ENCODE assay signal across 16 mouse cellular contexts in genomic region chr13:31249525-31249924, GRCm38 (mm10).
DNase-seq lines count a peak whose midpoint lies in the region; ATAC-seq and TF ChIP-seq lines count a peak whose summit lies in the region.
"Had no signal": no experiment of that assay in that cellular context is flagged by ENCODE, and none has a peak within 500 bp of the region (broad histone marks: within the 10 kb centered on the region; RNA-seq: fewer than 3 reads in every experiment).

No protein-coding gene starts in this region.

- no peaks in the 10 kb centered on the region for H3K36me3 ChIP-seq in forebrain, embryonic 14.5 days (ENCODE audit: control insufficient read depth, insufficient read depth, low read length)
- H3K36me3 ChIP-seq in forebrain, embryonic 12.5 days (replicated peaks): no peaks in the 10 kb centered on the region
- H3K36me3 ChIP-seq in lung, embryonic 14.5 days (ENCODE audit: insufficient read depth): no peaks in the 10 kb centered on the region
- no peaks in the 10 kb centered on the region for H3K36me3 ChIP-seq in forebrain, embryonic 16.5 days (ENCODE audit: control insufficient read depth, insufficient read depth)
- H3K36me3 ChIP-seq: embryonic facial prominence, embryonic 12.5 days; midbrain, embryonic 10.5 days had no signal

- H3K4me3 ChIP-seq in forebrain, embryonic 14.5 days (ENCODE audit: low read depth, low read length): no peak overlapping the region
- H3K4me3 ChIP-seq in forebrain, embryonic 12.5 days (replicated peaks): no peak overlapping the region
- H3K4me3 ChIP-seq in lung, embryonic 14.5 days (ENCODE audit: low read depth, low read length): no peak overlapping the region
- no peak overlapping the region for H3K4me3 ChIP-seq in lung, adult 2 months (replicated peaks; ENCODE audit: extremely low read depth, low read depth, low read length)
- no peak overlapping the region for H3K4me3 ChIP-seq in forebrain, embryonic 16.5 days (replicated peaks; ENCODE audit: low read length)
- H3K4me3 ChIP-seq: embryonic facial prominence, embryonic 12.5 days; midbrain, embryonic 10.5 days; myocyte had no signal

- H3K9me3 ChIP-seq in forebrain, embryonic 14.5 days (replicated peaks; ENCODE audit: control insufficient read depth, low read length): no peaks in the 10 kb centered on the region
- H3K9me3 ChIP-seq in forebrain, embryonic 12.5 days: no peaks in the 10 kb centered on the region
- H3K9me3 ChIP-seq in lung, embryonic 14.5 days (ENCODE audit: low read depth, low read length): no peaks in the 10 kb centered on the region
- no peaks in the 10 kb centered on the region for H3K9me3 ChIP-seq in forebrain, embryonic 16.5 days (ENCODE audit: control insufficient read depth, low read length)
- H3K9me3 ChIP-seq: embryonic facial prominence, embryonic 12.5 days; midbrain, embryonic 10.5 days had no signal

- H3K4me1 ChIP-seq in forebrain, embryonic 14.5 days (ENCODE audit: control insufficient read depth, insufficient read depth, low read length): no peaks in the 10 kb centered on the region
- no peaks in the 10 kb centered on the region for H3K4me1 ChIP-seq in forebrain, embryonic 12.5 days
- H3K4me1 ChIP-seq in lung, embryonic 14.5 days (ENCODE audit: insufficient read depth): peaks cover 7% of the 10 kb centered on the region; the same call in 1 of the 2 replicates
- no peaks in the 10 kb centered on the region for H3K4me1 ChIP-seq in lung, adult 2 months (ENCODE audit: control insufficient read depth, insufficient read depth, low read length)
- H3K4me1 ChIP-seq in forebrain, embryonic 16.5 days (replicated peaks; ENCODE audit: control insufficient read depth, insufficient read depth, low read length): no peaks in the 10 kb centered on the region
- H3K4me1 ChIP-seq: embryonic facial prominence, embryonic 12.5 days; midbrain, embryonic 10.5 days had no signal

- no peak overlapping the region for H3K4me2 ChIP-seq in forebrain, embryonic 14.5 days (ENCODE audit: low read length)
- H3K4me2 ChIP-seq in forebrain, embryonic 12.5 days: no peak overlapping the region
- no peak overlapping the region for H3K4me2 ChIP-seq in lung, embryonic 14.5 days
- no peak overlapping the region for H3K4me2 ChIP-seq in forebrain, embryonic 16.5 days (ENCODE audit: low read length)
- H3K4me2 ChIP-seq: embryonic facial prominence, embryonic 12.5 days had no signal

- no peak for TF ChIP-seq CTCF in lung, embryonic 14.5 days (IDR thresholded peaks at IDR 0.05; ENCODE audit: low read depth)
- TF ChIP-seq CTCF in lung, adult 2 months (IDR thresholded peaks at IDR 0.05; ENCODE audit: insufficient read depth, low read length): no peak

- H3K9ac ChIP-seq in forebrain, embryonic 14.5 days (ENCODE audit: low read length): no peak overlapping the region
- no peak overlapping the region for H3K9ac ChIP-seq in forebrain, embryonic 12.5 days
- H3K9ac ChIP-seq in lung, embryonic 14.5 days: no peak overlapping the region
- no peak overlapping the region for H3K9ac ChIP-seq in forebrain, embryonic 16.5 days (replicated peaks; ENCODE audit: low read depth, low read length)
- H3K9ac ChIP-seq: embryonic facial prominence, embryonic 12.5 days; liver, embryonic 14.5 days had no signal

- H3K27ac ChIP-seq in forebrain, embryonic 14.5 days (ENCODE audit: low read depth, low read length): no peak overlapping the region
- no peak overlapping the region for H3K27ac ChIP-seq in forebrain, embryonic 12.5 days
- H3K27ac ChIP-seq in lung, embryonic 14.5 days (ENCODE audit: low read depth): peak overlapping the region; percentile 42
- H3K27ac ChIP-seq in forebrain, embryonic 16.5 days (ENCODE audit: low read length): peak overlapping the region; percentile 24; the same call in 1 of the 2 replicates
- H3K27ac ChIP-seq: embryonic facial prominence, embryonic 12.5 days; liver, embryonic 14.5 days; midbrain, embryonic 10.5 days had no signal

- TF ChIP-seq POLR2A in lung, adult 2 months (IDR thresholded peaks at IDR 0.05; ENCODE audit: borderline replicate concordance, extremely low read depth, low read depth, low read length): no peak

- 73% methylated on average over 5 of the region's 5 CpGs for WGBS in forebrain, embryonic 14.5 days
- WGBS in forebrain, embryonic 12.5 days: 82% methylated on average over 5 of the region's 5 CpGs
- WGBS in lung, embryonic 14.5 days: 33% methylated on average over 5 of the region's 5 CpGs
- WGBS in lung, adult 2 months: 59% methylated on average over 5 of the region's 5 CpGs
- 54% methylated on average over 5 of the region's 5 CpGs for WGBS in forebrain, embryonic 16.5 days

- DNase-seq in forebrain, embryonic 14.5 days (ENCODE audit: low spot score): peak; percentile 76
- peak; percentile 93 for DNase-seq in lung, embryonic 14.5 days
- no peak for DNase-seq in lung, adult 2 months
- DNase-seq in lung, postnatal 10 days: peak; percentile 53
- DNase-seq in cerebellum, postnatal 4 days (ENCODE audit: low spot score in 2 of 2): no peak
- no peak for DNase-seq in gastrocnemius, adult 18-20 months (ENCODE audit: low spot score)
- DNase-seq: adrenal gland, adult 2 months; heart, postnatal 10 days; kidney, adult 9 months had no signal

- no peaks in the 10 kb centered on the region for H3K27me3 ChIP-seq in forebrain, embryonic 14.5 days (replicated peaks; ENCODE audit: control insufficient read depth, insufficient read depth, low read length)
- H3K27me3 ChIP-seq in forebrain, embryonic 12.5 days: no peaks in the 10 kb centered on the region
- no peaks in the 10 kb centered on the region for H3K27me3 ChIP-seq in lung, embryonic 14.5 days (ENCODE audit: insufficient read depth, low read length)
- H3K27me3 ChIP-seq in forebrain, embryonic 16.5 days (replicated peaks; ENCODE audit: control insufficient read depth, insufficient read depth, low read length): no peaks in the 10 kb centered on the region
- H3K27me3 ChIP-seq: embryonic facial prominence, embryonic 12.5 days had no signal

- peak; percentile 57; the same call in 1 of the 2 replicates for ATAC-seq in forebrain, embryonic 14.5 days
- no peak for ATAC-seq in forebrain, embryonic 12.5 days (ENCODE audit: low FRiP score)
- ATAC-seq in lung, embryonic 14.5 days (ENCODE audit: insufficient read depth): peak; percentile 65; the same call in 1 of the 2 replicates
- peak; percentile 91 for ATAC-seq in forebrain, embryonic 16.5 days
- ATAC-seq: hindbrain, embryonic 16.5 days had no signal

Comparison
In these comparisons a context has a peak if more than half of its experiments do, and no peak if none do; other contexts are left out.
1. DNase-seq: peak in forebrain, embryonic 14.5 days (single experiment), lung, embryonic 14.5 days (single experiment) and lung, postnatal 10 days (single experiment); none in lung, adult 2 months (single experiment), cerebellum, postnatal 4 days (0 of 2) and gastrocnemius, adult 18-20 months (single experiment).
2. H3K27ac ChIP-seq: peak in lung, embryonic 14.5 days (single experiment) and forebrain, embryonic 16.5 days (single experiment); none in forebrain, embryonic 14.5 days (single experiment) and forebrain, embryonic 12.5 days (single experiment).